Mouse (Mus musculus): ENCODE measurements around the gene Cyp2w1.
A peak's percentile ranks its signal among the peaks of the same experiment; 100 is the strongest.

Gene Cyp2w1

GRCm38 (mm10) chr5:139352317-139352716 is at the start of gene Cyp2w1:
Gene Cyp2w1, plus strand, starts transcription at chr5:139352617.
- DNase-seq (ENCODE audit: low read depth, low spot score): no peak
- no peaks in the 10 kb centered on the region for H3K36me3 ChIP-seq (ENCODE audit: control insufficient read depth, insufficient read depth, low read length, poor library complexity, severe bottlenecking)
- no peaks in the 10 kb centered on the region for H3K27me3 ChIP-seq (ENCODE audit: control insufficient read depth, insufficient read depth, low read length, poor library complexity, severe bottlenecking)

- peak; percentile 71 for DNase-seq (ENCODE audit: low read depth, low spot score)
- Histone ChIP-seq H3K36me3 (ENCODE audit: control insufficient read depth, insufficient read depth, low read length, poor library complexity, severe bottlenecking) (no peaks in the 10 kb centered on the region), H3K27me3 (ENCODE audit: control insufficient read depth, insufficient read depth, low read length, poor library complexity, severe bottlenecking) (no peaks in the 10 kb centered on the region)
These were observed 48.8 kb upstream of the Cyp2w1 start for GRCm38 (mm10) chr5:139303646-139304061.

- peak; percentile 48 for DNase-seq (ENCODE audit: low read depth, low spot score)
- no peaks in the 10 kb centered on the region for H3K36me3 ChIP-seq (ENCODE audit: control insufficient read depth, insufficient read depth, low read length, poor library complexity, severe bottlenecking)
- no peaks in the 10 kb centered on the region for H3K27me3 ChIP-seq (ENCODE audit: control insufficient read depth, insufficient read depth, low read length, poor library complexity, severe bottlenecking)
These were observed 42.5 kb upstream of the Cyp2w1 start for GRCm38 (mm10) chr5:139309946-139310345.

- no peaks in the 10 kb centered on the region for H3K36me3 ChIP-seq (ENCODE audit: control insufficient read depth, insufficient read depth, low read length, poor library complexity, severe bottlenecking)
- no peaks in the 10 kb centered on the region for H3K27me3 ChIP-seq (ENCODE audit: control insufficient read depth, insufficient read depth, low read length, poor library complexity, severe bottlenecking)
- DNase-seq (ENCODE audit: low read depth, low spot score): no peak
These were observed 41.9 kb upstream of the Cyp2w1 start for GRCm38 (mm10) chr5:139310477-139310876.

DNA sequence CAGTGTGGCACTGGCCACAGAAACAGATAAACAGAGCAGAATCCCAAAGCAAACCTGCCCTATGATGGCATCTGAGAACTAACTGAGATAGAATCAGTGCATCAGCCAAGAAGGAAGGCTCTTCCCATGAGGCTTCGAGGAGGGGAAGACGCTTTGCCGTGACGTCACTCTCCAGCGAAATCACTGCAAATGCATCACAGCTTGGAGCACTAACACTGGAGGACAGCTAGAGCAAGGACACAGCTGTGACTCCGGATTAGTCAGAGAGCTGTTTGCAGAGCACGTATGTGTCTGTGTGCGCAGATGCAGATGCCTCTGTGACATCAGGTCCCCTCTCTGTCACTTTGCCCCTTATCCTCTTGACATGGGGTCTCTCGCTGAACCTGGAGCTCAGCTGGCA is 40.6 kb upstream of the Cyp2w1 start:
- no peak for DNase-seq (ENCODE audit: low read depth, low spot score)
- H3K36me3 ChIP-seq (ENCODE audit: control insufficient read depth, insufficient read depth, low read length, poor library complexity, severe bottlenecking): no peaks in the 10 kb centered on the region
- H3K27me3 ChIP-seq (ENCODE audit: control insufficient read depth, insufficient read depth, low read length, poor library complexity, severe bottlenecking): no peaks in the 10 kb centered on the region

DNA sequence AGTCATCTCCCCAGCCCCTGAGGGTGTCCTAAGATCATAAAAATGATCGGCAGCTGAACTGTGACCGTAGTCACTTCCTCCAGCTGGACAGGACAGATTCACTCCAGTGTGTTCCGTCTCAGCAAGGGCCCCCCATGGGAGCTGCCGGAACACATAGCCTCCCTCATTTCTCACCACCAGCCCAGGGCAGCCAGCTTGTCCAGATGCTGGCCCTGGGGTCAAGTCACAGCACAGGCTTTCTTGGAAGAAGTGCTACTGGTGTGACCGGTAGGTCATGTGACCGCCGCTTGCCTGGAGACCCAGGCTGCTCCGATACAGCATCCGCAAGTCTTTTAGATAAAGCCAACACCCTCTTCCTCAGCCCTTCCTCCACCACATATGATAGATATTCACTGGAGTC is 38.9 kb upstream of the Cyp2w1 start:
- no peak for DNase-seq (ENCODE audit: low read depth, low spot score)
- no peaks in the 10 kb centered on the region for H3K27me3 ChIP-seq (ENCODE audit: control insufficient read depth, insufficient read depth, low read length, poor library complexity, severe bottlenecking)
- H3K36me3 ChIP-seq (ENCODE audit: control insufficient read depth, insufficient read depth, low read length, poor library complexity, severe bottlenecking): no peaks in the 10 kb centered on the region

GRCm38 (mm10) chr5:139314941-139315642 is 37.3 kb upstream of the Cyp2w1 start:
- Histone ChIP-seq H3K36me3 (ENCODE audit: control insufficient read depth, insufficient read depth, low read length, poor library complexity, severe bottlenecking) (no peaks in the 10 kb centered on the region), H3K27me3 (ENCODE audit: control insufficient read depth, insufficient read depth, low read length, poor library complexity, severe bottlenecking) (no peaks in the 10 kb centered on the region)
- DNase-seq (ENCODE audit: low read depth, low spot score): no peak

- Histone ChIP-seq H3K27me3 (ENCODE audit: control insufficient read depth, insufficient read depth, low read length, poor library complexity, severe bottlenecking) (no peaks in the 10 kb centered on the region), H3K36me3 (ENCODE audit: control insufficient read depth, insufficient read depth, low read length, poor library complexity, severe bottlenecking) (no peaks in the 10 kb centered on the region)
- DNase-seq (ENCODE audit: low read depth, low spot score): no peak
These were observed 35.3 kb upstream of the Cyp2w1 start for GRCm38 (mm10) chr5:139316982-139317675.

- DNase-seq (ENCODE audit: low read depth, low spot score): no peak
- Histone ChIP-seq H3K27me3 (ENCODE audit: control insufficient read depth, insufficient read depth, low read length, poor library complexity, severe bottlenecking) (no peaks in the 10 kb centered on the region), H3K36me3 (ENCODE audit: control insufficient read depth, insufficient read depth, low read length, poor library complexity, severe bottlenecking) (no peaks in the 10 kb centered on the region)
These were observed 34.5 kb upstream of the Cyp2w1 start for GRCm38 (mm10) chr5:139317751-139318504.

DNA sequence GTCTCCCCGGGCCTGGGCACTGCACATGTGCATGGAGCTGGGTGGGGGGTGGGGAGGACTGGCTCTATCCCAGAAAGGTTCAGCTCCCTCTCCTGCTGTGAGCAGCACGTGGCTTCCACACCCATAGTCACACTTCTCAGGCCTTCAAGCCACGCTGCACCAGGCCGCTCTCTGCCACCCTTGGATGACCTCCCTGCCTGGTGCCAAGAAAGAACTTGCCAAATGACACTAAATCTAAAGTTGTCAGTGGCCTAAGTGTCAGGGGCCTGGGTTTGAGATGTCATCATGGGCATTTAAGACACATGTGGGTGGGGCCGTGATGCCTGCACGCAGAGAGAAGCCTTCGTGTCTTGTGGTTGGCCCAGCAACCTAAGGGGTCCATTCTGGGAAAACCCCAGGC is 32.0 kb upstream of the Cyp2w1 start:
- Histone ChIP-seq H3K36me3 (ENCODE audit: control insufficient read depth, insufficient read depth, low read length, poor library complexity, severe bottlenecking) (no peaks in the 10 kb centered on the region), H3K27me3 (ENCODE audit: control insufficient read depth, insufficient read depth, low read length, poor library complexity, severe bottlenecking) (no peaks in the 10 kb centered on the region)
- no peak for DNase-seq (ENCODE audit: low read depth, low spot score)

DNA sequence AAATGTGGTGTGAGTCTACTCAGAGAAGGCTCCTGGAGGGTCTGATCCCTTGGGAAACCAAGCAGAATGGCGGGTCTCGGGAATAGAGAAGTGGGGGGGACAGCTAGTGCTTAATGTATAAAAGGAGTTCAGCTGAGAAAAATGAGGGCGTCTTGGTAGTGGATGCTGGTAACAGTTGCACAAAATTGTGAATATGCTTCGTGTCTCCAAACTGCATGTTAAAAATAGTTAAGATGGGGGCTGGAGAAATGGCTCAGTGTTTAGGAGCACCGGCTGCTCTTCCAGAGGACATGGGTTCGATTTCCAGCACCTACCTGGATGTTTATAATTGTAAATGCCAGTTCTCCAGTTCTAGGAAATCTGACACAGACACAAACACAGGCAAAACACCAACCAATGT is 31.1 kb upstream of the Cyp2w1 start:
- no peak for DNase-seq (ENCODE audit: low read depth, low spot score)
- Histone ChIP-seq H3K27me3 (ENCODE audit: control insufficient read depth, insufficient read depth, low read length, poor library complexity, severe bottlenecking) (no peaks in the 10 kb centered on the region), H3K36me3 (ENCODE audit: control insufficient read depth, insufficient read depth, low read length, poor library complexity, severe bottlenecking) (no peaks in the 10 kb centered on the region)

DNA sequence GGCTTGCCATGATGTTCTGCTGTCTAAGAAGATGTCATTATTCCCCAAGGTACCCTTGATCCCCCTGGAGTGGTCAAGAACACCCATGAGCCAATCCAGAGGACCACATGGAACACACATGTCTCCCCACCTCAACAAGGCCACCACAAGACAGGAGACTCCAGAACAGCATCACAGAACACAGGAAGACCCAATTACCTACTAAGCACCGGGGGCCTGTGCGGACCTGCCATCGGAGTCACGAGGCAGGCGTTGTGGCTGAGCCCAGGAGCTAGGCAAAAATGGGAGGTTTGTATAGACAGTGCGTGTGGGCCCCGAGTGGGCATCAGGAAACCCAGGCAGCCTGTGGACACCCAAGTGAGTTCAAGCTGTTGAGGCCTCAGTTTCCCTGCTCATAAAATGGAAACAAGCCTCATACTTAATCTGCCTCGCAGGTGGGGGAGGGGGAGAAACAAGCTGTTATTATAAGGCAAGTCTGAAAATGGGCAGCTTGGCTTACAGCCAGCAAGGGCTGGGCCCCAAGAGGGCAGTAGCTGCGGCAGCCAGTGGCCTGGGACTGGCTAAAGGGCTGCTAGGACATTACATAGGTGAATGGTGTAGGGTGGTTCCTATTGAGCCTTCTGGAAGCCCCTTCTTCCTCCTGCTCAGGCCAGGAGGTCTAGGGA is 29.0 kb upstream of the Cyp2w1 start:
- H3K36me3 ChIP-seq (ENCODE audit: control insufficient read depth, insufficient read depth, low read length, poor library complexity, severe bottlenecking): no peaks in the 10 kb centered on the region
- no peak for DNase-seq (ENCODE audit: low read depth, low spot score)
- H3K27me3 ChIP-seq (ENCODE audit: control insufficient read depth, insufficient read depth, low read length, poor library complexity, severe bottlenecking): no peaks in the 10 kb centered on the region

DNA sequence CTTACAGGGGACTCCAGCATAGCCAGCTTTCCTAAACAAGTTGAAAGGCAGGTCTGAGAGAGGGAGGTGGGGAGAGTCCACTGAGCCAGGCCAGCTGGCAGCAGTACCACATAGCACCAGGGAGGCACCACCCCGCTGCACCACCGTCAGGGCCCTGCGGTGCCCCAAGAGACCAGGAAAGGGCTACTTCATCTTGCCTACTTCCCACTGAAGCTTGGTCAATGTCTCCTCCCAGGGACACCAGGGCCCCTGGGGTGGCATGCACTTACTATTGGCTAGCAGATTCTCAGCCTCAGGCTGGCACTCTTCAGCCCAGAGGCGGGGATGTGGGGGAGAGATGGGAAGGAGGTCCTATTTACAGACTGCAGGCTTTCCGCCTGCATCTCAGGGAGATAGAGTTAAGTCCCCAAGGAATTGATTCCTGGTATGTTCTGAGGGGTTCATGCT is 28.3 kb upstream of the Cyp2w1 start:
- Histone ChIP-seq H3K36me3 (ENCODE audit: control insufficient read depth, insufficient read depth, low read length, poor library complexity, severe bottlenecking) (no peaks in the 10 kb centered on the region), H3K27me3 (ENCODE audit: control insufficient read depth, insufficient read depth, low read length, poor library complexity, severe bottlenecking) (no peaks in the 10 kb centered on the region)
- no peak for DNase-seq (ENCODE audit: low read depth, low spot score)

- no peaks in the 10 kb centered on the region for H3K27me3 ChIP-seq (ENCODE audit: control insufficient read depth, insufficient read depth, low read length, poor library complexity, severe bottlenecking)
- DNase-seq (ENCODE audit: low read depth, low spot score): peak; percentile 78
- H3K36me3 ChIP-seq (ENCODE audit: control insufficient read depth, insufficient read depth, low read length, poor library complexity, severe bottlenecking): no peaks in the 10 kb centered on the region
These were observed 27.6 kb upstream of the Cyp2w1 start for GRCm38 (mm10) chr5:139324691-139325394.

Data from splenic B cell, adult 2 months (primary cell).